Mouse (Mus musculus) cerebellum, adult 2 months (tissue): ENCODE results near the gene Abhd2. TPM values are rescaled to one million over a fixed set of nuclear protein-coding genes. Genes with fewer than 3 reads are reported as not detected.
A peak's percentile ranks its signal among the peaks of the same experiment; 100 is the strongest.

ENCODE experiments used
- DNase-seq, 2 experiments: peaks; one replicate each; pipeline ENCODE4 v3.0.0; 2021
- H3K27ac ChIP-seq: fragments of 200-500 bp; 2 replicates; pipeline ENCODE4 v1.5.1; 2012; ENCODE audit warnings: low read length, control low read depth, inconsistent platforms; ENCODE audit not compliant: insufficient read depth
- H3K27me3 ChIP-seq: fragments of 200-500 bp; 2 replicates; pipeline ENCODE4 v1.6.1; 2012; ENCODE audit warnings: inconsistent platforms, mild to moderate bottlenecking, low read length, moderate library complexity; ENCODE audit not compliant: control insufficient read depth, insufficient read depth
- H3K4me1 ChIP-seq: fragments of 200-500 bp; 2 replicates; pipeline ENCODE4 v1.6.1; 2011; ENCODE audit warnings: low read length; ENCODE audit not compliant: control insufficient read depth, insufficient read depth
- H3K4me3 ChIP-seq: fragments of 200-500 bp; replicated peaks from 2 replicates; pipeline ENCODE3; 2011; ENCODE audit warnings: mild to moderate bottlenecking, low read depth, low read length, control low read depth; ENCODE audit not compliant: insufficient read depth
- CTCF ChIP-seq: fragments of 200-500 bp; IDR thresholded peaks from 2 replicates; pipeline ENCODE4 v1.5.1; 2011; ENCODE audit warnings: low read depth, mild to moderate bottlenecking, control low read depth, low read length, moderate library complexity, borderline replicate concordance; ENCODE audit not compliant: insufficient read depth
- POLR2A ChIP-seq: fragments of 200-500 bp; IDR thresholded peaks from 2 replicates; pipeline ENCODE4 v1.6.1; 2011; ENCODE audit warnings: low read length, control low read depth, borderline replicate concordance; ENCODE audit not compliant: insufficient read depth
- WGBS: fragments of 180-500 bp; shearing (Covaris S2); methylation state at CpG from one replicate; pipeline ENCODE4 v1.1.7; 2018; 5-methylcytosine and 5-hydroxymethylcytosine counted together
- polyA plus RNA-seq: library from polyadenylated mRNA; depleted of rRNA; stranded (reverse); fragments of >200 nt; gene quantifications from 2 replicates; pipeline ENCODE4 v1.2.3, GENCODE M21; 2012

The Abhd2 gene
- polyA plus RNA-seq, 1 experiment, result 22.0 TPM

GRCm38 (mm10) chr7:79360056-79360455, 87.1 kb downstream of the Abhd2 start:
- no peak overlapping the region for H3K27ac ChIP-seq
- no peak for DNase-seq
- no peak for TF ChIP-seq POLR2A
- TF ChIP-seq CTCF, result no peak

GRCm38 (mm10) chr7:79362208-79362607, 89.2 kb downstream of the Abhd2 start:
- no peak overlapping the region for H3K4me3 ChIP-seq
- no peaks in the 10 kb centered on the region for H3K27me3 ChIP-seq
- WGBS, result 41% methylated on average over 8 of the region's 8 CpGs
- H3K27ac ChIP-seq, result no peak overlapping the region
- no peak for DNase-seq
- peaks cover 6% of the 10 kb centered on the region for H3K4me1 ChIP-seq
- TF ChIP-seq CTCF, result no peak
- no peak for TF ChIP-seq POLR2A

More at GRCm38 (mm10) chr7:79360056-79360455, 87.1 kb downstream of the Abhd2 start:
- 28% methylated on average over 11 of the region's 11 CpGs for WGBS
- H3K4me3 ChIP-seq, result no peak overlapping the region
- H3K4me1 ChIP-seq, result peaks cover 6% of the 10 kb centered on the region
- H3K27me3 ChIP-seq, result no peaks in the 10 kb centered on the region

GRCm38 (mm10) chr7:79362830-79363229, 89.8 kb downstream of the Abhd2 start:
- H3K27me3 ChIP-seq, result no peaks in the 10 kb centered on the region
- H3K27ac ChIP-seq, result no peak overlapping the region
- peaks cover 6% of the 10 kb centered on the region for H3K4me1 ChIP-seq
- H3K4me3 ChIP-seq, result no peak overlapping the region
- no peak for DNase-seq
- WGBS, result 79% methylated on average over 7 of the region's 7 CpGs
- TF ChIP-seq POLR2A (no peak), CTCF (no peak)

- Histone ChIP-seq H3K4me1 (peaks cover 6% of the 10 kb centered on the region), H3K27ac (no peak overlapping the region), H3K4me3 (no peak overlapping the region), H3K27me3 (no peaks in the 10 kb centered on the region)
- DNase-seq, result peak in 1 of 2 experiments; percentile 38
- TF ChIP-seq CTCF (no peak), POLR2A (no peak)
- WGBS, result 25% methylated on average over 8 of the region's 8 CpGs
Observed at GRCm38 (mm10) chr7:79363370-79364043, 90.5 kb downstream of the Abhd2 start.

GRCm38 (mm10) chr7:79368664-79369063, 95.7 kb downstream of the Abhd2 start:
- Histone ChIP-seq H3K27me3 (no peaks in the 10 kb centered on the region), H3K4me3 (no peak overlapping the region), H3K4me1 (no peaks in the 10 kb centered on the region), H3K27ac (no peak overlapping the region)
- WGBS, result 83% methylated on average over 5 of the region's 5 CpGs
- TF ChIP-seq POLR2A (no peak), CTCF (no peak)
- no peak for DNase-seq

- DNase-seq, result no peak
- no peaks in the 10 kb centered on the region for H3K27me3 ChIP-seq
- no peaks in the 10 kb centered on the region for H3K4me1 ChIP-seq
- H3K27ac ChIP-seq, result no peak overlapping the region
- 28% methylated on average over 4 of the region's 4 CpGs for WGBS
- H3K4me3 ChIP-seq, result no peak overlapping the region
- TF ChIP-seq CTCF, result no peak
- TF ChIP-seq POLR2A, result no peak
Observed at GRCm38 (mm10) chr7:79369416-79369815, 96.4 kb downstream of the Abhd2 start.

- 51% methylated on average over 10 of the region's 10 CpGs for WGBS
- TF ChIP-seq CTCF (peak; percentile 76), POLR2A (no peak)
- peak; percentile 38 to 51 for DNase-seq
- Histone ChIP-seq H3K4me1 (no peaks in the 10 kb centered on the region), H3K27me3 (no peaks in the 10 kb centered on the region), H3K4me3 (no peak overlapping the region), H3K27ac (no peak overlapping the region)
Observed at GRCm38 (mm10) chr7:79371321-79371879, 98.4 kb downstream of the Abhd2 start.

- DNase-seq, result no peak
- Histone ChIP-seq H3K27me3 (no peaks in the 10 kb centered on the region), H3K4me3 (no peak overlapping the region), H3K4me1 (no peaks in the 10 kb centered on the region), H3K27ac (no peak overlapping the region)
- TF ChIP-seq POLR2A (no peak), CTCF (no peak)
Observed at GRCm38 (mm10) chr7:79374017-79374416, 101.0 kb downstream of the Abhd2 start.
